Mouse (Mus musculus) limb, embryonic 15.5 days (tissue): Measurements from ENCODE around the gene Angptl4. TPM values are rescaled to one million over a fixed set of nuclear protein-coding genes. Genes with fewer than 3 reads are reported as not detected.

Source experiments
- ATAC-seq: fragments of 200-750 bp; cut with Nextera tagmentation; 2 replicates; pipeline ENCODE4 v1.8.0; 2017; ENCODE audit warnings: low read depth, moderate TSS enrichment; ENCODE audit not compliant: insufficient number of reproducible peaks, low FRiP score, low TSS enrichment
- H3K27ac ChIP-seq: fragments of 300-500 bp; sonication (generic); 2 replicates; pipeline ENCODE4 v1.5.1; 2015; ENCODE audit warnings: moderate library complexity, mild to moderate bottlenecking, inconsistent platforms
- H3K27me3 ChIP-seq: fragments of 300-500 bp; sonication (generic); 2 replicates; pipeline ENCODE4 v1.6.1; 2015; ENCODE audit warnings: inconsistent platforms
- H3K36me3 ChIP-seq: fragments of 300-500 bp; sonication (generic); 2 replicates; pipeline ENCODE4 v1.6.1; 2015; ENCODE audit warnings: inconsistent platforms
- H3K4me1 ChIP-seq: fragments of 300-500 bp; sonication (generic); 2 replicates; pipeline ENCODE4 v1.6.1; 2015; ENCODE audit warnings: inconsistent platforms
- H3K4me2 ChIP-seq: fragments of 300-500 bp; sonication (generic); 2 replicates; pipeline ENCODE4 v1.6.1; 2015; ENCODE audit warnings: mild to moderate bottlenecking, inconsistent platforms
- H3K4me3 ChIP-seq: fragments of 300-500 bp; sonication (generic); 2 replicates; pipeline ENCODE4 v1.5.1; 2015; ENCODE audit warnings: mild to moderate bottlenecking, inconsistent platforms
- H3K9ac ChIP-seq: fragments of 300-500 bp; sonication (generic); 2 replicates; pipeline ENCODE4 v1.6.1; 2015; ENCODE audit warnings: inconsistent platforms
- H3K9me3 ChIP-seq: fragments of 300-500 bp; sonication (generic); 2 replicates; pipeline ENCODE4 v1.6.1; 2016; ENCODE audit warnings: inconsistent platforms
- WGBS: fragments of 180-500 bp; shearing (Covaris S2); methylation state at CpG from one replicate; pipeline ENCODE4 v1.1.7; 2015; 5-methylcytosine and 5-hydroxymethylcytosine counted together
- polyA plus RNA-seq: library from polyadenylated mRNA; unstranded; fragments of >200 nt; fragmentation: Nextera tagmentation; extraction: Ambion mirVana; gene quantifications from 2 replicates; pipeline ENCODE4 v1.2.1, GENCODE M21; 2015

Gene Angptl4
- polyA plus RNA-seq, 1 experiment from 2014 or later: 62.9 TPM

DNA sequence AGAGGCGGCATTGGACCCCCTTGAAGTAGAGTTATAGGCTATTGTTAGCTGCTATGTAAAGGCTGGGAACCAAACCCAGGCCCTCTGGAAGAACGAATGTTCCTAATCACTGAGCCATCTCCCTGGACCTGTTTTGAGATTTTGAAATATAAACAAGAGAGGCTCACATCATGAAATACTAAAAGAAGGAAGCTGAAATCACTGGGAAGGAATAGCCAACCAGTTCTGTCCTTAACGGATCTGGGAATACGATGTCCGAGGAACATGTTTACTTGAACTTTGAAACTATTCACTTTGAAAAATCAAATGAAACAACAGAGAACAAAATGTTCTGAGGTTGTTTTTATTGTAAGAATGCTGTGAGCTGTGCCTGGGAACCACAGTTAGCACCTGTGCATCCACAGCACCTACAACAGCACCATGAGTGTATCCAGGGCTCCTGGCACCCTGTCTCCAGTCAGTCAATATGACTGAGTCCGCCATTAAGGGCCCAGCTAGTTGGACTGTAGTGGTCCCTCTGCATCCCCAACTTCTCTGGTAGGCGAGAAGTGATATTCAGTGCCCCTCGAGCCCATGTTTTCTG, 7.0 kb downstream of the Angptl4 start:
- Histone ChIP-seq H3K27ac (no peak overlapping the region), H3K4me3 (no peak overlapping the region), H3K9me3 (no peaks in the 10 kb centered on the region), H3K9ac (no peak overlapping the region), H3K36me3 (peaks cover 33% of the 10 kb centered on the region), H3K4me2 (no peak overlapping the region), H3K27me3 (no peaks in the 10 kb centered on the region), H3K4me1 (peaks cover 17% of the 10 kb centered on the region)
- 93% methylated on average over 8 of the region's 8 CpGs for whole genome bisulfite sequencing
- no peak for ATAC-seq

DNA sequence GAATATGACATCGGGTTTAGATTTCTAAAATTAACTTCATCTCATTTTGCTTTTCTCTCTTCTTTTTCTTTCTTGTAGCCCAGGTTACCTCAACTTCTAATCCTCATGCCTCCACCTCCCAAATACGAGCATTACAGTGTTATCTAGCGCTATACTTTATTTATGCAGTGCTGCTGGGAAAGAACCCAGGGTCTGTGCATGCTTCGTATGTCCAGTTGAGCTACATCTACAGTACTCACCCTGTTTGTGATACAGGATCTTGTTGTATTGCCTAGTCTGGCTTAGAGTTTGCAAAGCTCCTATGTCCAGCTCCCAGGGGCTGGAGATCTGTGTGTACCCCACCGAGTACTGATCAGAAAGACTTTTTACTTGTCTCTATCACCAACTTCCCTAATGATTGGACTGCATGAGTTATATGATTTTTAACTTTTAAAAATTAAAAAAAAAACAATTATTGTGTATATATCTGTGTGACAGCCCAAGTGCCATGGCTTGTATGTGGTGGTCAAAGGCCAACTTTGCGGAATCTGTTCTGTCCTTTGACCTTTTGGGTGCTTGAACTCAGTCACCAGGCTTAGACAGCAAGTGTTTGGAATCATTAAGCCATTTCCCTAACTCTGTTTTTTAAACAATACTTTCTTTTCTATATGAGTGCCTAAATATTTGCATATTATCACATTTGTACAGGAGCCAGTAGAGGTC, 7.6 kb downstream of the Angptl4 start:
- Histone ChIP-seq H3K9ac (no peak overlapping the region), H3K9me3 (no peaks in the 10 kb centered on the region), H3K27me3 (no peaks in the 10 kb centered on the region), H3K36me3 (peaks cover 33% of the 10 kb centered on the region), H3K4me2 (no peak overlapping the region), H3K27ac (no peak overlapping the region), H3K4me1 (peaks cover 10% of the 10 kb centered on the region), H3K4me3 (no peak overlapping the region)
- 87% methylated on average over 6 of the region's 6 CpGs for WGBS
- ATAC-seq: no peak

DNA sequence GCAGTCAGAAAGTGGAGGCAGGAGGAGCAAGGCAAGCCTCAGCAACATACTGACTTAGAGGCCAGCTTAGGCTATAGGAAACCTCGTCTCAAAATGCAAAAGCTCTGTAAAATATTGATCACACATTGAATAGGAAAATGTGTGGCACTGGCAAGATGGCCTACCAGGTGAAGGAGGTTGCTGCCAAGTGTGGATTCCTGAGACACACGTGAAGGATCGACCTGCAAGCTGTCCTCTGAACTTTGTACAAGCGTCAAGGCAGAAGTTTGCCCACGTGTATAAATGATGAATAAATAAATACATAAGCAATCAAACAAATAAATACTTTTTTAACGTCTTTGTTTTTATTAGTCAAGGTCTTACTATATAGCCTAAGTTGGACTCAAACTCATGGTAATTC, 8.2 kb downstream of the Angptl4 start:
- WGBS: 78% methylated on average over 6 of the region's 6 CpGs
- ATAC-seq: no peak
- Histone ChIP-seq H3K4me3 (no peak overlapping the region), H3K27me3 (no peaks in the 10 kb centered on the region), H3K9ac (no peak overlapping the region), H3K4me1 (peaks cover 4% of the 10 kb centered on the region), H3K27ac (no peak overlapping the region), H3K4me2 (no peak overlapping the region), H3K9me3 (no peaks in the 10 kb centered on the region), H3K36me3 (peaks cover 33% of the 10 kb centered on the region)

DNA sequence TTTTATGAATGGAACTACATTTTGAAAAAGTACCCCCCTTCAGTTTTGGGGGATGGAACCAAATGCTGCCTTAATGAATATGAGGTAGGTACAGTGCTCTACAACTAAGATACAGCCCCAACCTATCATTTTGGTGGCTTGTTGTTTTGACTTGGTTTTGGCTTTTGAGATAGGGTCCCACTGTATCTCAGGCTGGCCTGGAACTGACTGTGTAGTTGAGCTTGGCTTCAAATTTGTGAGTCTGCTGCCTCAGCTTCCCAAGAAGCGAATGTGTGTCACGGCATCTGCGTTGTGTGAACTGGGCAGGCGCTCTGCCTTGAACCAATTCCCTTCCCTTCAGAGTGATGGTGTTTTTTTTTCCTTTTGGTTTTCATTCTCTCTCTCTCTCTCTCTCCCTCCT, 10.0 kb downstream of the Angptl4 start:
- Histone ChIP-seq H3K4me3 (no peak overlapping the region), H3K4me1 (no peaks in the 10 kb centered on the region), H3K4me2 (no peak overlapping the region), H3K9me3 (no peaks in the 10 kb centered on the region), H3K9ac (no peak overlapping the region), H3K27ac (no peak overlapping the region), H3K27me3 (no peaks in the 10 kb centered on the region), H3K36me3 (peaks cover 22% of the 10 kb centered on the region)
- ATAC-seq: no peak
- 88% methylated on average over 4 of the region's 4 CpGs for WGBS

DNA sequence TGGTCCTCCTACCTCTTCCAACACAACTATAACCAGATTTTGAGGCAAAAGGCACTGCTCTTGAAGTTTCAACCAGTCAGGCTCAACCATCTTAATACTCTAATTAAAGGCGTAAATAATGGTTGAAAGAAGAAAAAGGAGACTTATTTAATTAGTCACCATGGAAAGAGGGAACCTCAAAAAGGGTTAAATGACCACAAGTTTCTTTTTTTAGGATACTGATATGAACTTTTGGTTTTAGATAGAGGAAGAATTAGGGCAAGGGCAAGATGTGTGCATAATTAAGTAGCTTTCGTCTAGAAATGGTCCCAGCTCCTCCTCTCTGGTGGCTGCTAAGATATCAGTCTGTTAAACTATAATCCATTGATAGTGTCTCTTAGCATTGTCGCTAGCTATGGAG, 15.2 kb downstream of the Angptl4 start:
- Histone ChIP-seq H3K36me3 (no peaks in the 10 kb centered on the region), H3K4me3 (no peak overlapping the region), H3K9ac (no peak overlapping the region), H3K9me3 (no peaks in the 10 kb centered on the region), H3K4me1 (no peaks in the 10 kb centered on the region), H3K27ac (no peak overlapping the region), H3K27me3 (no peaks in the 10 kb centered on the region), H3K4me2 (no peak overlapping the region)
- ATAC-seq: no peak
- 83% methylated on average over 3 of the region's 3 CpGs for WGBS

DNA sequence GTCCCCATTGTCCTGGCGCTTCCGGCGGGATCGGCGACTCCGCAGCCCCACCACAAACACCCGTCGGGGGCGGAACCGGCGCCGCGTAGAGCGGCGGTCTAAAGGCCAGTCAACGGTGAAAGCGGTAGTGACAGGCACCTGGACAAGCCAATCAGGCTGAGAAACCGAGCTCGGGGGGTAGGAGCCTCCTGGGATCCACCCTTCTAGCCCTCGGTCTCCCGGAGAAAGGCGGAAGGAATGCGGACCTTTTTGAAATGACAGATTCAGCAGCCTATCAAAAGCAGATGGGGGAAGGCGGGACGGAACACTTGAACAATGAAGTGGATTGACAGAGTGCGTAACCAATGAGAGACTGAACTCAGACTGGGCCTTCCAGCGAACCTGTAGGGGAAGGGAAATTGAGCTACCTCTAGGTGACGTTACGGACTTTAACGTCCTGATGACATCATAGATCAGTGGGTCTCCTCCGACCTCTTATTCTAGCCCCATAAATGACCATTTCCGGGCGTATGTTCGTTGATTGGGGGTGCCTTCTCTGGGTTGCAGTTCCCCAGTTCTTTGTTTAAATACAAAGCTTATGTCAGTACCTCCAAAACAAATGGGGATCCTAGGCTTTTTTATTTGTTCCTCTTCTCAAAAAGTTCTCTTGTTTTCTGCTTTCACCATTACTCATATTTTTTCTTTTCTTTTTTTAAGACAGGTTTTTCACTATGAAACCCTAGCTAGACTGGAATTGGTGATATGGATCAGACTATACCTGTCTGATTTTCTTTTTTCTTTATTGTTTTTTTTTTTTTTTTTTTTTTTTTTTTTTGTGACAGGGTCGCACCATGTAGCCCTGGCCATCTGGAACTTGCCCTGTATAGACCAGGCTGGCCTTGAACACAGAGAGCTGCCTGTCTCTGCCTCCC, 21.1 kb downstream of the Angptl4 start, which contains the start of gene Rab11b:
Gene Rab11b, minus strand, starts transcription at position 276 of the 911 bp plus-strand sequence.
- peak within 1 kb of the TSS; percentile 59 for H3K4me2 ChIP-seq
- peaks cover 39% of the 10 kb centered on the region for H3K4me1 ChIP-seq
- H3K9ac ChIP-seq: peak within 1 kb of the TSS; percentile 92
- peak within 1 kb of the TSS; percentile 78 for H3K4me3 ChIP-seq
- WGBS: 2% methylated on average over 35 of the region's 35 CpGs
- H3K27me3 ChIP-seq: no peaks in the 10 kb centered on the region
- peaks cover 8% of the 10 kb centered on the region; the same call in 1 of the 2 replicates for H3K36me3 ChIP-seq
- H3K9me3 ChIP-seq: no peaks in the 10 kb centered on the region
- ATAC-seq: peak; percentile 99
- peak within 1 kb of the TSS; percentile 100 for H3K27ac ChIP-seq

DNA sequence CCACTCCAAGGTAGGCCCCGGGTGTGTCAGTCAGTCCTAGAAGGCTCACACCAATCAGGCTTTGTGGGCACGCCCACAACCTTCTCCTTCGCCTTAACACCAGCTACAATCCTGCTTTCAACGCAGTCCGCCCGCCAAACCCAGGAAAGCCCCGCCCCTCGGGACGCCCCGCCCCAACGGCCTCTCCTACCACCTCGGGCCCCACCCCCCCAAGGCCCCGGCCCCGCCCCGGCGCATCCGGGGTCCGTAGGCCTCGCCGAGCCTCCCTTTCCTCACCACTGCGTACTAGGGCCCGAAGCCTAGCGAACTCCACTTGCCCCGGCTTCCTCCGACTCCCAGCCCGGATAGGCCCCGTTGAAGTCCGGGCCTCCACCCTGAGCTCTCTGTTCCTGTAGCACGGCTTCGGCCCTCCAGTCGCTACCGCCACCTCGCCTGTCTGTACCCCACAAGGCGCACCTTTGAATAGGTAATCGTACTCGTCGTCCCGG, 21.8 kb downstream of the Angptl4 start:
- ATAC-seq: peak; percentile 85
- H3K27ac ChIP-seq: peak overlapping the region; percentile 100
- WGBS: under 1% methylated on average over 38 of the region's 38 CpGs
- peak overlapping the region; percentile 92 for H3K9ac ChIP-seq
- H3K4me1 ChIP-seq: peaks cover 43% of the 10 kb centered on the region
- no peaks in the 10 kb centered on the region for H3K9me3 ChIP-seq
- peaks cover 8% of the 10 kb centered on the region; the same call in 1 of the 2 replicates for H3K36me3 ChIP-seq
- H3K4me2 ChIP-seq: peak overlapping the region; percentile 59
- H3K27me3 ChIP-seq: no peaks in the 10 kb centered on the region
- H3K4me3 ChIP-seq: peak overlapping the region; percentile 78

DNA sequence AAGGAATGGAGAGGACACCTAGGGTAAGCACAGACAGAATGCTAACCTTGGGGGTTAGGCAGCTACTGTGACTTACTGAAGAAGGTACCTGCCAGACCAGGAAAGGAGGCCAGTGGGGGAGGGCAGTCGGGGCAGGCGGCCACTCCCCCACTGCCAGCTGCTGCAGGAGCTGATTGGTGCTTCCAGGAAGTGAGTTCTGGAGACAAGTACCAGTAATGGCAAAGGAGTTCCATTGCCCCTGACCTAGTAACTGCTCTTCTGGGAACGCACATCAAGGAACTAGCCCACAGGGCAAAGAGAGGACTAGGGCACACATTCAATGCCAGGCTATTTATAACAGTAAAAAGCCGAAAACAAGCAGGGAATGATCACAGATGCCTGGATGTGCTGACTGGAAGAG, 24.4 kb downstream of the Angptl4 start:
- H3K9ac ChIP-seq: no peak overlapping the region
- peaks cover 46% of the 10 kb centered on the region for H3K4me1 ChIP-seq
- H3K4me3 ChIP-seq: no peak overlapping the region
- 0 out of 2 replicates have a peak overlapping the region, but pooled peaks have one; percentile 28 for H3K27ac ChIP-seq
- H3K9me3 ChIP-seq: no peaks in the 10 kb centered on the region
- peaks cover 8% of the 10 kb centered on the region; the same call in 1 of the 2 replicates for H3K36me3 ChIP-seq
- H3K27me3 ChIP-seq: no peaks in the 10 kb centered on the region
- 55% methylated on average over 4 of the region's 4 CpGs for WGBS
- no peak for ATAC-seq
- no peak overlapping the region for H3K4me2 ChIP-seq

DNA sequence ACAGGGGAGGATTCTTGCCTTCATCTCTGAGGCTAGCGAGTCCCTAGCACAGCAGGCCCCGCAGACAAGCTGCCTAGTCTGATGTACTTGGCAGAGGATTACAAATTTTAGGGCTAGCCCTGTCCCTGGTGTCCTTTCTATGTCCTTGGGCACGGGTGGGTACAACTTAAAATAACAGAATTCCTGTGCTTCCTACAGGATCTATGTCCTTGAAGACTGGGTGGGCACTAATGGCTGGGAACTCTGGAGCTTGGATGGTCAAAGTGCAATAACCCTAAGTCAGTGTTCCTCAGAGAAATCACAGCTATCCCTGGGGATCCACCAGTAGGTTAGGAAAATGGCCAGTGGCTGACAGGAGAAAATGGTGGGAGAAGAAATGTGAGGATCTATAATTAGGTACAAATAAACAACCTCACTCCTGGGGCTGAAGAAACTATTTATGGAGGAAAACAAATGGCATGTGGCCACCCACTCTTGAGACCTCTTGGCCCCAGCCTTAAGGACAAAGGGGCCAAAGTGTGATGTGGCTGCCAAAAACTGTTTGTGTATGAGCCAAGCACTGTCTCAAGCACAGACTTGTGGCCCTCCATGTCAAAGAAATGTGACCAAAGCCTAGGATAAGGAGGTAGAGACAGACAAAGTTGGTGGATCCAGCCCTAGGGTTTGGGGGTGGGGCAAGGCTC, 25.4 kb downstream of the Angptl4 start:
- Histone ChIP-seq H3K27me3 (no peaks in the 10 kb centered on the region), H3K36me3 (peaks cover 8% of the 10 kb centered on the region), H3K27ac (no peak overlapping the region), H3K9me3 (no peaks in the 10 kb centered on the region), H3K4me2 (no peak overlapping the region), H3K4me3 (no peak overlapping the region), H3K9ac (no peak overlapping the region), H3K4me1 (peaks cover 46% of the 10 kb centered on the region)
- no peak for ATAC-seq
- WGBS: 83% methylated on average over 3 of the region's 3 CpGs

DNA sequence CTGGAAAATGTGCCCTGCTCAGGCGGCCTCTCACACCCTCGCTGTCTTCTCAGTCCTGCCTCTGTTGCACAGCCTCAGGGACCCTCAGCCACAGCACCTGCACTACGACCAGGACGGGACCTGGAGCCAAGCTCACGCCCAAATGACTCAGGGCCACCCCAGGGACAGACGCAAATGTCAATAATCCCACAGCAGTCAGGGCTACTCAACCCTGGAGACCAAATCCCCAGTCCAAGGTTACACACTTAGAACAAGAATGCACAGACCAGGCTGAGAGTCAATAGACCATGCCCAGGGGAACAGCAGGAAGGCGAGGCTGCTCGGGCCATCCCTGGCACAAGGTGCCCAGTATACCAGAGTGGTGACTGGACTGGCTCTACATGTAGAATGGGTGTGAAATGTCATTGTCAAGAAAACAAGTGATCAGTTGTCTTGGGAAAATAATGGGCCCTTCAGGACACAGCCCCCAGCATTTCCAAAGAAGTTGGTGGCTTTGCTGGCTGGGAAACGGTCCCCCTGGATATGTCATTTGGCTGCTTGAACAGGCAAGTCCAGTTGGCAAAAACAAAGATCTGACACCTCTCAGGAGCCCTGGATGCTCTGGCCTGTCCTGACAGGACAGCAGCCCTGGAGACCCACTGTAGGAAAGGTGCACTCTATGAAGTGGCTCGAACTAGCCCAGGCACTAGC, 26.1 kb downstream of the Angptl4 start:
- Histone ChIP-seq H3K9me3 (no peaks in the 10 kb centered on the region), H3K27me3 (no peaks in the 10 kb centered on the region), H3K4me1 (peaks cover 46% of the 10 kb centered on the region), H3K36me3 (peaks cover 15% of the 10 kb centered on the region), H3K27ac (no peak overlapping the region), H3K9ac (no peak overlapping the region), H3K4me3 (no peak overlapping the region), H3K4me2 (no peak overlapping the region)
- ATAC-seq: no peak
- 78% methylated on average over 10 of the region's 10 CpGs for WGBS

DNA sequence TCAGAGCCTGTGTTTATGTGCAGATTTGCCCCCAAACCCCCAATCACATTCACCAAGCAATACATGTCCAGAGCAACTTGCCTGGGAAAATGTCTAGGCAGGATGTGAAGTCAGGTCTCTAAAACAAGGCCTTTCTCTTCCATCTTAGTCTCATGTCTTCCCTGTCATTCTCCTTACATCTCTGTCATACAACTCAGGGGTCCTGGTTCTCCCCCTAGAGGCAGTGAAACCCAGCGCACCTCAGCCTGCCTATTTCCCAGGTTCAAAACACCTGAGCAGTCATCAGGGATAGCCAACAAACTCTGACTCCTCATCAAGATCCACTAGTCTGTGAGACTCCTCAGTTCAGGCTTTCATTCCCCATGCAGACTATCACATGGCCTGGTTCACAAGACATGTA, 27.0 kb downstream of the Angptl4 start:
- 87% methylated on average over 1 of the region's 1 CpGs for WGBS
- Histone ChIP-seq H3K9ac (no peak overlapping the region), H3K27ac (no peak overlapping the region), H3K27me3 (no peaks in the 10 kb centered on the region), H3K4me3 (no peak overlapping the region), H3K9me3 (no peaks in the 10 kb centered on the region), H3K4me2 (no peak overlapping the region), H3K36me3 (peaks cover 21% of the 10 kb centered on the region), H3K4me1 (peaks cover 46% of the 10 kb centered on the region)
- no peak for ATAC-seq
